Mouse (Mus musculus): ENCODE measurements around the gene Dppa1. TPM values are rescaled to one million over a fixed set of nuclear protein-coding genes. Genes with fewer than 3 reads are reported as not detected.
A peak's percentile ranks its signal among the peaks of the same experiment; 100 is the strongest.
"Not testable (repeated sequence)": the region's sequence is repeated elsewhere in the genome, so short reads cannot be mapped to it uniquely, and the experiment has no call there.

The Dppa1 gene
- polyA plus RNA-seq (2015; fragmentation: Nextera tagmentation; extraction: Ambion mirVana): not detected in 2 replicates

- WGBS: 86% methylated on average over 2 of the region's 2 CpGs
- no peak within 1 kb of the TSS for H3K4me2 ChIP-seq
- no peak within 1 kb of the TSS for H3K27ac ChIP-seq
- no peak within 1 kb of the TSS for H3K9ac ChIP-seq
- H3K27me3 ChIP-seq: no peaks in the 10 kb centered on the region
- H3K36me3 ChIP-seq (ENCODE audit: poor library complexity, severe bottlenecking): no peaks in the 10 kb centered on the region
- H3K4me3 ChIP-seq: no peak within 1 kb of the TSS
- H3K4me1 ChIP-seq: no peaks in the 10 kb centered on the region
- no peaks in the 10 kb centered on the region for H3K9me3 ChIP-seq (replicated peaks)
- no peak for ATAC-seq
Measured at GRCm38 (mm10) chr11:46629211-46629795, at the start of gene Dppa1. Gene Dppa1, minus strand, starts transcription at chr11:46629261.

GRCm38 (mm10) chr11:46667938-46668337 lies 38.9 kb upstream of the Dppa1 start:
- Histone ChIP-seq H3K27ac (no peak overlapping the region), H3K4me3 (no peak overlapping the region), H3K9me3 (replicated peaks) (no peaks in the 10 kb centered on the region), H3K36me3 (ENCODE audit: poor library complexity, severe bottlenecking) (no peaks in the 10 kb centered on the region), H3K27me3 (no peaks in the 10 kb centered on the region), H3K4me1 (no peaks in the 10 kb centered on the region), H3K4me2 (no peak overlapping the region), H3K9ac (no peak overlapping the region)
- ATAC-seq: no peak
- WGBS: 68% methylated on average over 2 of the region's 2 CpGs

- no peak overlapping the region for H3K9ac ChIP-seq
- 97% methylated on average over 3 of the region's 3 CpGs for WGBS
- no peaks in the 10 kb centered on the region for H3K9me3 ChIP-seq (replicated peaks)
- no peaks in the 10 kb centered on the region for H3K27me3 ChIP-seq
- H3K36me3 ChIP-seq (ENCODE audit: poor library complexity, severe bottlenecking): no peaks in the 10 kb centered on the region
- H3K4me2 ChIP-seq: no peak overlapping the region
- no peaks in the 10 kb centered on the region for H3K4me1 ChIP-seq
- no peak overlapping the region for H3K27ac ChIP-seq
- no peak overlapping the region for H3K4me3 ChIP-seq
- no peak for ATAC-seq
Measured at GRCm38 (mm10) chr11:46667105-46667504, 38.0 kb upstream of the Dppa1 start.

DNA sequence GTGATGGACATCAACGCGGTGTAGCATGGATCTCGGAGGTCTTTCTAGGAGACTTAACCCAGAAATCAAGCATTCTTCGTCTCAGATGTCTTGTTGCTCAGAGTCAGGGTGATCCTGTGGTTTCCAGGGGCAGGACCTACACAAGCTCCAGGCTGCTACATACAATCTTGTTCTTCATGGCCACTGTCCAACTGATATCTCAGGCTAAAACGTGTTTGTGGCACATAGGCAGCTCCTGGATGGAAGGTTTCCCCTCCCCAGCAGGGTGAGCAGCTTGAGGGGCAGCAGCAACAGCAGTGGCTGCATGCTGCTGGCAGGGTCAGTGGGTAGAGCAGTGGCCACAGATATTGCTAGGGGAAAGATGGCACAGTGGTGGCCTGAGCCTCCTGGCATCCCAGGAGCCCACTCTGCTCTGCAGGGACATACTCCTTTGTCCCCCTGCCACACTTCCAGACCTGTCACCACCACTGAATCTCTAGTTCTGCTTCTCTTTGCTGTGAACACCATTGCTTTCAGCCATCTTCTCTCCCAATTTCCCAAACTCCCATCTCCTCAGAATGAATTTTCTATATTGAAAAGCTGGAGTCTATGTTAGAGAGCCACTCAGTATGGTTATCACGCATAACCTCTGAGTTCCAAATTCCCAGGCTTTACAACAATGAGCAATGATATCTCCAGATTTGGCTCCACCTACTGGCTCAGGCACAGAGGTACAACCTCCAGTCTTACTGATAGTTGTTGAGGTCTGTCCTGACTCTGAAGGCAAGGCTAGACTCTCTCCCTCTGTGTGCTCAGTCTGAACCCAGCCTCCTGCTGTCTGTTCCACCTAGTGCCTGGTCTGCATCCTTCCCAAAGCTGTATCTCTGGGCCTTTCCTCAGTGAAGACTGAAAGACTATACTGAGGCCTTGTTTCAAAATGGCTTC lies 36.8 kb upstream of the Dppa1 start:
- no peaks in the 10 kb centered on the region for H3K27me3 ChIP-seq
- H3K4me3 ChIP-seq: no peak overlapping the region
- WGBS: 69% methylated on average over 6 of the region's 6 CpGs
- no peaks in the 10 kb centered on the region for H3K4me1 ChIP-seq
- H3K27ac ChIP-seq: no peak overlapping the region
- no peak overlapping the region for H3K4me2 ChIP-seq
- H3K36me3 ChIP-seq (ENCODE audit: poor library complexity, severe bottlenecking): no peaks in the 10 kb centered on the region
- no peaks in the 10 kb centered on the region for H3K9me3 ChIP-seq (replicated peaks)
- ATAC-seq: peak; percentile 85
- H3K9ac ChIP-seq: no peak overlapping the region

GRCm38 (mm10) chr11:46663215-46663614 lies 34.2 kb upstream of the Dppa1 start:
- Histone ChIP-seq H3K9me3 (replicated peaks) (no peaks in the 10 kb centered on the region), H3K4me3 (no peak overlapping the region), H3K27ac (no peak overlapping the region), H3K9ac (no peak overlapping the region), H3K4me2 (no peak overlapping the region), H3K4me1 (no peaks in the 10 kb centered on the region), H3K27me3 (no peaks in the 10 kb centered on the region), H3K36me3 (ENCODE audit: poor library complexity, severe bottlenecking) (no peaks in the 10 kb centered on the region)
- 43% methylated on average over 4 of the region's 4 CpGs for WGBS
- ATAC-seq: no peak

DNA sequence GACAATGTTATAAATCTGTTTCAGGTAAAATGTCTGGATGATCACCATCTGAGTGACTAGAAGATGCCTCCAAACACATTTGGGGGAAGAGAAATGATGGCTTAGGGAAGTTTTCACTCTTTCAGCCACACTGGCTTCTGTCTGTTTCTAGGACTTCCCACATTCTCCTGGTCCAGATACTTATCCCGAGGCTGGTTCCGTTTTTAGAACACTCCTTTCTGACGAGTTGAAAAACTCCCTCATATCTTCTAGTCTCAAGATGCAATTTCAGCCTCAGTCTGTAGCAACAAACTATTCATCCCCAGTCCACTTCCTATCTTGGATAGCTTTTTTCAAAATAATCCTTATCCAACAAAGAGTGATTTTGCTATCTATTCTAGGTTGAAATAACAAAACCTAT lies 23.4 kb upstream of the Dppa1 start:
- H3K4me3 ChIP-seq: no peak overlapping the region
- no peak overlapping the region for H3K9ac ChIP-seq
- H3K36me3 ChIP-seq (ENCODE audit: poor library complexity, severe bottlenecking): no peaks in the 10 kb centered on the region
- H3K27me3 ChIP-seq: no peaks in the 10 kb centered on the region
- no peak for ATAC-seq
- H3K4me2 ChIP-seq: no peak overlapping the region
- no peaks in the 10 kb centered on the region for H3K4me1 ChIP-seq
- 94% methylated on average over 3 of the region's 3 CpGs for WGBS
- H3K9me3 ChIP-seq (replicated peaks): no peaks in the 10 kb centered on the region
- no peak overlapping the region for H3K27ac ChIP-seq

GRCm38 (mm10) chr11:46649655-46650054 lies 20.6 kb upstream of the Dppa1 start:
- H3K4me1 ChIP-seq; ATAC-seq; H3K27ac ChIP-seq; H3K9ac ChIP-seq; H3K36me3 ChIP-seq (ENCODE audit: poor library complexity, severe bottlenecking); H3K4me3 ChIP-seq; H3K9me3 ChIP-seq (replicated peaks); H3K27me3 ChIP-seq; H3K4me2 ChIP-seq: not testable (repeated sequence)
- WGBS: 38% methylated on average over 3 of the region's 3 CpGs

DNA sequence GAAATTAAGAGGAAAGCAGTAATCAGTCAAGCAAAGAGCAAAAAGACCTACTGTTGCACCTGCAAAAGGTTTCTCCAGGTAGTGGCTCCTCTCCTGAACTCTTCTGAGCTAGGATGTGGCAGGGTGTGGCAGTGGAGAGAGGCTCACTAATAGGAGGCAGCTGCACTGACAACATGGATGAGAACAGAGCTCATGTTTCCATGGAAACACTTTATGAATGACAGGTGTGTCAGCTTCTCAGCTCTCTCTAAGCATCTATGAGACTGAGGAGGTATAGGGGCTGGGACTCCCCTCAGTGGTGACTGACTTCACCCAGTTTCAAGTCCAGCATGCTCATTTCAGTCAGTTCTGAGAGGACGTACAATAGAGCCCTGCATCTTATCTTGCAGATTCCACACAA lies 15.8 kb upstream of the Dppa1 start:
- no peak overlapping the region for H3K27ac ChIP-seq
- WGBS: 73% methylated on average over 1 of the region's 1 CpGs
- H3K9me3 ChIP-seq (replicated peaks): no peaks in the 10 kb centered on the region
- H3K9ac ChIP-seq: no peak overlapping the region
- no peaks in the 10 kb centered on the region for H3K36me3 ChIP-seq (ENCODE audit: poor library complexity, severe bottlenecking)
- H3K4me2 ChIP-seq: no peak overlapping the region
- H3K4me3 ChIP-seq: no peak overlapping the region
- no peaks in the 10 kb centered on the region for H3K27me3 ChIP-seq
- 0 out of 2 replicates have a peak, but pooled peaks have one; percentile 27 for ATAC-seq
- no peaks in the 10 kb centered on the region for H3K4me1 ChIP-seq

- WGBS: 79% methylated on average over 3 of the region's 3 CpGs
- Histone ChIP-seq H3K9ac (no peak overlapping the region), H3K27ac (no peak overlapping the region), H3K4me1 (no peaks in the 10 kb centered on the region), H3K4me3 (no peak overlapping the region), H3K36me3 (ENCODE audit: poor library complexity, severe bottlenecking) (no peaks in the 10 kb centered on the region), H3K9me3 (replicated peaks) (no peaks in the 10 kb centered on the region), H3K27me3 (no peaks in the 10 kb centered on the region), H3K4me2 (no peak overlapping the region)
- ATAC-seq: no peak
Measured at GRCm38 (mm10) chr11:46636568-46636967, 7.5 kb upstream of the Dppa1 start.

- not testable (repeated sequence) for H3K4me2 ChIP-seq; H3K4me1 ChIP-seq; H3K27ac ChIP-seq; H3K36me3 ChIP-seq (ENCODE audit: poor library complexity, severe bottlenecking); H3K4me3 ChIP-seq; H3K9ac ChIP-seq; H3K9me3 ChIP-seq (replicated peaks); H3K27me3 ChIP-seq; ATAC-seq
- WGBS: 89% methylated on average over 4 of the region's 4 CpGs
Measured at GRCm38 (mm10) chr11:46635516-46635915, 6.5 kb upstream of the Dppa1 start.

GRCm38 (mm10) chr11:46631635-46632034 lies 2.6 kb upstream of the Dppa1 start:
- Histone ChIP-seq H3K4me3 (no peak overlapping the region), H3K27ac (no peak overlapping the region), H3K4me2 (no peak overlapping the region), H3K27me3 (no peaks in the 10 kb centered on the region), H3K9me3 (replicated peaks) (no peaks in the 10 kb centered on the region), H3K36me3 (ENCODE audit: poor library complexity, severe bottlenecking) (no peaks in the 10 kb centered on the region), H3K9ac (no peak overlapping the region), H3K4me1 (no peaks in the 10 kb centered on the region)
- 38% methylated on average over 3 of the region's 3 CpGs for WGBS
- peak; percentile 81 for ATAC-seq

DNA sequence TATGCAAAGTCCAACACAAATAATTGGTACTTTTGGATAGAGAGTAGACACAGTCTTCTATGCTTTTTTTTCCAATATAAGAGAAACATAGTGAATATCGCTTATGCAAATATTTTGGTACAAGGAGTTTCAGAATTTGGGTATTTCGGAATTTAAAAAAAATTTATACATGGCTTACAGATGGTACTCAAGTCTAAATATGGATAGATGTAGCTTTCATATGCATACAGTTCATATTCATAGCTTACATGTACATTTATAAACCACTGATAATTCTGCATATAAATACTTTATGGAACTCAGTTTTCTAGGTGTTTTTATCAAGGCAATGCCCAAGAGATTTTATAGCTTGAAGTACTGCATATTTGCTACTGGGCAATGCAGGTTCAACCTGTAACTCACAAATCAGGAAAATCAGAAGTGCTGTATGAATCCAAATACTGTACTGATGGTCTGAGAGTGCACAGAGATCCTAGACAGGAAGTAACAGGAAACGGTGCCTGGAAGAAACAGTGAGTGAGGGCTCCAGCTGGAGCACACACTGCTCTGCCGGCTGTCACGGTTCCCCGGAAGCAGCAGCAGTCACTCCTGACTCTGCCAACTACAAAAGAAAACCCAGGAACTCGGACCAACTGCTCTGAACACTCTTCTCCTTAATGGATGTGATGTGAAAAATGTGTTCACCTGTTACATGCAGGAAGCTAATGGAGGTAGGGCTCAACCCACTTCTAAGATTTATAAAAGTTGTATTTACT lies 8.5 kb downstream of the Dppa1 start:
- no peaks in the 10 kb centered on the region for H3K27me3 ChIP-seq
- H3K9ac ChIP-seq: no peak overlapping the region
- H3K4me3 ChIP-seq: no peak overlapping the region
- no peaks in the 10 kb centered on the region for H3K36me3 ChIP-seq (ENCODE audit: poor library complexity, severe bottlenecking)
- H3K27ac ChIP-seq: no peak overlapping the region
- ATAC-seq: no peak
- H3K4me1 ChIP-seq: no peaks in the 10 kb centered on the region
- H3K9me3 ChIP-seq (replicated peaks): no peaks in the 10 kb centered on the region
- WGBS: 82% methylated on average over 7 of the region's 7 CpGs
- H3K4me2 ChIP-seq: no peak overlapping the region
